ENCODE assay signal across 12 mouse cellular contexts in genomic region chrX:48146262-48146661, GRCm38 (mm10). TPM values are rescaled to one million over a fixed set of nuclear protein-coding genes. Genes with fewer than 3 reads are reported as not detected.
DNase-seq lines count a peak whose midpoint lies in the region; ATAC-seq and TF ChIP-seq lines count a peak whose summit lies in the region.
"Had no signal": no experiment of that assay in that cellular context is flagged by ENCODE, and none has a peak within 500 bp of the region (broad histone marks: within the 10 kb centered on the region; RNA-seq: fewer than 3 reads in every experiment).

Gene Sash3, plus strand, starts transcription at chrX:48146436.

- H3K9ac ChIP-seq in forebrain, postnatal 0 days = no peak within 1 kb of the TSS
- H3K9ac ChIP-seq: lung, embryonic 14.5 days had no signal

- peak; percentile 79 for ATAC-seq in common myeloid progenitor, adult 5-6 weeks (replicated peaks; ENCODE audit: low read depth, poor library complexity, severe bottlenecking)
- ATAC-seq in forebrain, postnatal 0 days = no peak
- ATAC-seq: intestine, postnatal 0 days had no signal

- TF ChIP-seq CTCF in gastrocnemius, adult 2 months (IDR thresholded peaks at IDR 0.05) = no peak
- TF ChIP-seq CTCF in forebrain, postnatal 0 days (IDR thresholded peaks at IDR 0.05; ENCODE audit: low read depth) = no peak

- no peak within 1 kb of the TSS for H3K27ac ChIP-seq in gastrocnemius, adult 2 months
- H3K27ac ChIP-seq in forebrain, postnatal 0 days (ENCODE audit: low read depth, low read length) = no peak within 1 kb of the TSS
- H3K27ac ChIP-seq: embryonic facial prominence, embryonic 10.5 days had no signal

- WGBS in forebrain, postnatal 0 days = 85% methylated on average over 4 of the region's 4 CpGs

- no peaks in the 10 kb centered on the region for H3K4me1 ChIP-seq in forebrain, postnatal 0 days (ENCODE audit: insufficient read depth)

- no peak for DNase-seq in gastrocnemius, adult 2 months
- no peak for DNase-seq in gastrocnemius, postnatal 10 days
- peak; percentile 65 for DNase-seq in lung, postnatal 36 days
- peak; percentile 84 to 85 for DNase-seq in spleen, postnatal 36 days (ENCODE audit: low spot score in 2 of 2)
- no peak for DNase-seq in left cerebral cortex, postnatal 14 days (ENCODE audit: low spot score in 2 of 2)
- no peak for DNase-seq in kidney, postnatal 25 days
- DNase-seq in forebrain, postnatal 0 days = no peak
- DNase-seq: gastrocnemius, postnatal 36 days; lung, embryonic 14.5 days had no signal

- no peak within 1 kb of the TSS for H3K4me2 ChIP-seq in forebrain, postnatal 0 days (ENCODE audit: low read depth)
- H3K4me2 ChIP-seq: lung, embryonic 14.5 days had no signal

- intact Hi-C loops in gastrocnemius, adult 2 months (cut with DNase I) = no loop called here
- intact Hi-C loops in left cerebral cortex, postnatal 14 days (cut with DNase I) = no loop called here

- H3K4me3 ChIP-seq in gastrocnemius, adult 2 months = peak within 1 kb of the TSS; percentile 21
- H3K4me3 ChIP-seq in forebrain, postnatal 0 days (ENCODE audit: low read depth, low read length) = no peak within 1 kb of the TSS
- H3K4me3 ChIP-seq: embryonic facial prominence, embryonic 10.5 days had no signal

- H3K27me3 ChIP-seq in forebrain, postnatal 0 days (ENCODE audit: insufficient read depth, low read length) = no peaks in the 10 kb centered on the region

- H3K36me3 ChIP-seq in forebrain, postnatal 0 days (ENCODE audit: insufficient read depth) = no peaks in the 10 kb centered on the region
- H3K36me3 ChIP-seq: embryonic facial prominence, embryonic 10.5 days had no signal

- no peaks in the 10 kb centered on the region for H3K9me3 ChIP-seq in forebrain, postnatal 0 days (ENCODE audit: low read length)
- H3K9me3 ChIP-seq: embryonic facial prominence, embryonic 10.5 days had no signal

RNA-seq across cellular contexts. Expression of gene Sash3, which starts in this region (rescaled TPM):
- under 1 TPM; 0.17 to 0.28 TPM for total RNA-seq in gastrocnemius, adult 2 months (2021)
- 1 to 10 TPM in 1 of 2 experiments, under 1 TPM in 1; 0.82 to 1.2 TPM for total RNA-seq in gastrocnemius, postnatal 10 days (2021)
- 96.2 and 103 TPM in 2 replicates for total RNA-seq in common myeloid progenitor, adult 5-6 weeks (2017)
- total RNA-seq in left cerebral cortex, postnatal 14 days (2021) = 1 to 10 TPM; 1.5 to 1.8 TPM
- total RNA-seq in forebrain, postnatal 0 days (2014; rRNA removed) = 1.2 and 1.9 TPM in 2 replicates
- polyA plus RNA-seq in forebrain, postnatal 0 days (2015; fragmentation: Nextera tagmentation; extraction: Ambion mirVana) = 1.1 and 1.3 TPM in 2 replicates

Comparison
In these comparisons a context has a peak if more than half of its experiments do, and no peak if none do; other contexts are left out.
1. RNA of gene Sash3 (total RNA-seq): 96.2 to 103 TPM in common myeloid progenitor, adult 5-6 weeks; 1.2 to 1.9 TPM in forebrain, postnatal 0 days, 1.5 to 1.8 TPM in left cerebral cortex, postnatal 14 days, 0.82 to 1.2 TPM in gastrocnemius, postnatal 10 days and 0.17 to 0.28 TPM in gastrocnemius, adult 2 months; every median in the first group is over 10 times any median in the second.
2. DNase-seq: peak in lung, postnatal 36 days (single experiment) and spleen, postnatal 36 days (2 of 2); none in gastrocnemius, adult 2 months (single experiment), gastrocnemius, postnatal 10 days (single experiment), left cerebral cortex, postnatal 14 days (0 of 2), kidney, postnatal 25 days (0 of 2) and forebrain, postnatal 0 days (single experiment).